Mouse (Mus musculus) CH12.LX (cell line): Measurements from ENCODE around the gene Fv1. TPM values are rescaled to one million over a fixed set of nuclear protein-coding genes. Genes with fewer than 3 reads are reported as not detected.

Source experiments
- DNase-seq: peaks from one replicate; pipeline ENCODE4 v3.0.0-alpha.2; 2013; ENCODE audit errors: extremely low read depth
- H3K27ac ChIP-seq: 2 replicates; pipeline ENCODE4 v1.5.1; 2012; ENCODE audit warnings: low read depth, mild to moderate bottlenecking, control low read depth, moderate library complexity; ENCODE audit not compliant: insufficient read depth
- H3K27me3 ChIP-seq: replicated peaks from 2 replicates; pipeline ENCODE3; 2012; ENCODE audit warnings: inconsistent platforms
- H3K36me3 ChIP-seq, 2 experiments: replicated peaks in 1 of 2; 2 replicates each; pipeline versions ENCODE3 to v1.6.1; 2012; ENCODE audit warnings: inconsistent platforms in 1 of 2, low read length in 1 of 2, mild to moderate bottlenecking in 1 of 2, mixed read lengths in 1 of 2, moderate library complexity in 1 of 2; ENCODE audit not compliant: control insufficient read depth in 1 of 2, insufficient read depth in 1 of 2
- H3K4me1 ChIP-seq, 2 experiments: 2 replicates each; pipeline ENCODE4 v1.6.1; 2012; ENCODE audit warnings: inconsistent platforms in 1 of 2, moderate library complexity in 1 of 2; ENCODE audit not compliant: insufficient read depth in 2 of 2, control insufficient read depth in 1 of 2
- H3K4me2 ChIP-seq: 2 replicates; pipeline ENCODE4 v1.6.1; 2012; ENCODE audit warnings: low read depth, mild to moderate bottlenecking, control low read depth; ENCODE audit not compliant: poor library complexity, insufficient read depth, severe bottlenecking
- H3K4me3 ChIP-seq, 3 experiments: fragments of 150-350 bp in 1 of 3; sonication (generic) in 1 of 3; replicated peaks in 1 of 3; 2 replicates each; pipeline versions ENCODE3 to v1.5.1; 2011 to 2012; ENCODE audit warnings: low read depth in 2 of 3, low read length in 2 of 3, mild to moderate bottlenecking in 2 of 3, moderate library complexity in 2 of 3, control low read depth in 1 of 3, improper control_type of control experiment in 1 of 3, inconsistent platforms in 1 of 3, mixed read lengths in 1 of 3; ENCODE audit not compliant: poor library complexity in 1 of 3
- H3K79me2 ChIP-seq: replicated peaks from 2 replicates; pipeline ENCODE4 v1.6.1; 2012; ENCODE audit warnings: mild to moderate bottlenecking, moderate library complexity; ENCODE audit not compliant: control insufficient read depth, poor library complexity, insufficient read depth, severe bottlenecking; ENCODE audit errors: extremely low read depth
- H3K9ac ChIP-seq: 2 replicates; pipeline ENCODE4 v1.6.1; 2012; ENCODE audit warnings: low read depth, mild to moderate bottlenecking, control low read depth, moderate library complexity; ENCODE audit not compliant: insufficient read depth
- H3K9me3 ChIP-seq: replicated peaks from 2 replicates; pipeline ENCODE3; 2012; ENCODE audit warnings: low read length, inconsistent platforms, mixed read lengths
- BHLHE40 ChIP-seq: IDR thresholded peaks from 2 replicates; pipeline ENCODE4 v1.6.1; 2011; ENCODE audit warnings: mild to moderate bottlenecking, low read depth, low read length, improper control_type of control experiment
- CHD1 ChIP-seq: IDR thresholded peaks from 2 replicates; pipeline ENCODE4 v1.6.1; 2012; ENCODE audit warnings: low read depth, low read length, improper control_type of control experiment, inconsistent platforms
- CHD2 ChIP-seq: IDR thresholded peaks from 2 replicates; pipeline ENCODE4 v1.6.1; 2011; ENCODE audit warnings: low read length, improper control_type of control experiment
- CTCF ChIP-seq, 2 experiments: IDR thresholded peaks in 1 of 2; conservative IDR thresholded peaks in 1 of 2; 2 replicates each; pipeline ENCODE4 v1.5.1; 2011 to 2012; ENCODE audit warnings: low read depth in 2 of 2, low read length in 2 of 2, improper control_type of control experiment in 1 of 2, inconsistent platforms in 1 of 2, mild to moderate bottlenecking in 1 of 2, moderate library complexity in 1 of 2
- ELF1 ChIP-seq: IDR thresholded peaks from 2 replicates; pipeline ENCODE4 v1.6.1; 2014; ENCODE audit warnings: low read depth, mild to moderate bottlenecking, inconsistent platforms, low read length, improper control_type of control experiment
- ETS1 ChIP-seq: conservative IDR thresholded peaks from 2 replicates; pipeline ENCODE4 v1.6.1; 2012; ENCODE audit warnings: low read depth, mild to moderate bottlenecking, inconsistent platforms, low read length, improper control_type of control experiment, moderate library complexity
- HCFC1 ChIP-seq: IDR thresholded peaks from 2 replicates; pipeline ENCODE4 v1.6.1; 2012; ENCODE audit warnings: low read depth, mild to moderate bottlenecking, inconsistent platforms, low read length, improper control_type of control experiment
- JUN ChIP-seq: IDR thresholded peaks from 2 replicates; pipeline ENCODE4 v1.6.1; 2011; ENCODE audit warnings: low read depth, mild to moderate bottlenecking, low read length, improper control_type of control experiment, moderate library complexity; ENCODE audit not compliant: insufficient read depth
- JUND ChIP-seq: conservative IDR thresholded peaks from 2 replicates; pipeline ENCODE4 v1.6.1; 2011; ENCODE audit warnings: low read depth, low read length, improper control_type of control experiment
- MAX ChIP-seq: IDR thresholded peaks from 2 replicates; pipeline ENCODE4 v1.6.1; 2011; ENCODE audit warnings: low read length, improper control_type of control experiment
- MAZ ChIP-seq: IDR thresholded peaks from 2 replicates; pipeline ENCODE4 v1.6.1; 2012; ENCODE audit warnings: low read depth, mild to moderate bottlenecking, inconsistent platforms, low read length, improper control_type of control experiment, moderate library complexity
- MEF2A ChIP-seq: IDR thresholded peaks from 2 replicates; pipeline ENCODE4 v1.6.1; 2014; ENCODE audit warnings: low read depth, mild to moderate bottlenecking, inconsistent platforms, low read length, improper control_type of control experiment, borderline replicate concordance
- NELFE ChIP-seq: IDR thresholded peaks from 2 replicates; pipeline ENCODE4 v1.6.1; 2011; ENCODE audit warnings: low read depth, low read length, improper control_type of control experiment
- NRF1 ChIP-seq: IDR thresholded peaks from 2 replicates; pipeline ENCODE4 v1.6.1; 2014; ENCODE audit warnings: low read depth, mild to moderate bottlenecking, inconsistent platforms, low read length, improper control_type of control experiment, moderate library complexity
- POLR2AphosphoS2 ChIP-seq: IDR thresholded peaks from 2 replicates; pipeline ENCODE4 v1.6.1; 2011; ENCODE audit warnings: low read depth, low read length, improper control_type of control experiment
- SMC3 ChIP-seq: IDR thresholded peaks from 2 replicates; pipeline ENCODE4 v1.6.1; 2011; ENCODE audit warnings: low read depth, low read length, improper control_type of control experiment
- TBP ChIP-seq: conservative IDR thresholded peaks from 2 replicates; pipeline ENCODE4 v1.6.1; 2011; ENCODE audit warnings: low read depth, low read length, improper control_type of control experiment
- UBTF ChIP-seq: IDR thresholded peaks from 2 replicates; pipeline ENCODE4 v1.6.1; 2012; ENCODE audit warnings: low read depth, mild to moderate bottlenecking, inconsistent platforms, low read length, improper control_type of control experiment, moderate library complexity
- USF1 ChIP-seq: IDR thresholded peaks from 2 replicates; pipeline ENCODE4 v1.6.1; 2014; ENCODE audit warnings: low read depth, mild to moderate bottlenecking, inconsistent platforms, low read length, improper control_type of control experiment
- ZC3H11A ChIP-seq: IDR thresholded peaks from 2 replicates; pipeline ENCODE4 v1.6.1; 2012; ENCODE audit warnings: low read depth, mild to moderate bottlenecking, inconsistent platforms, low read length, improper control_type of control experiment
- ZKSCAN1 ChIP-seq: IDR thresholded peaks from 2 replicates; pipeline ENCODE4 v1.6.1; 2012; ENCODE audit warnings: low read depth, inconsistent platforms, low read length, improper control_type of control experiment, borderline replicate concordance
- ZNF384 ChIP-seq: IDR thresholded peaks from 2 replicates; pipeline ENCODE4 v1.6.1; 2012; ENCODE audit warnings: low read depth, low read length, improper control_type of control experiment, inconsistent platforms
- dilution Hi-C: fragments of 300-500 bp; cut with MboI; formaldehyde crosslinking; loops from 2 replicates; pipeline ENCODE4 v1.14.3; 2020; ENCODE audit warnings: low sequenced_read_pairs; ENCODE audit not compliant: extremely low pct_unique_long_range_greater_than_20kb, extremely low pct_ligation_motif_present
- in situ Hi-C: fragments of 300-500 bp; cut with MboI; formaldehyde crosslinking; loops from 3 replicates; pipeline ENCODE4 v1.14.3; 2019; ENCODE audit warnings: low sequenced_read_pairs, low pct_ligation_motif_present, low pct_unique_long_range_greater_than_20kb, mixed read lengths
- polyA plus RNA-seq: library from polyadenylated mRNA; unstranded; fragments of >175 nt; gene quantifications from 2 replicates; pipeline ENCODE4 v1.2.1, GENCODE M21; 2012; ENCODE audit warnings: low read depth; ENCODE audit not compliant: insufficient read length
- total RNA-seq, 2 experiments: library from RNA; depleted of rRNA; stranded (reverse); fragments of 300-350 nt in 1 of 2; fragments of >200 nt in 1 of 2; gene quantifications; 2 replicates each; pipeline ENCODE4 v1.2.3; 2012 to 2014

Gene Fv1
- total and polyA plus RNA-seq, 3 experiments: 2.1 to 4.0 (median 3.0) TPM

DNA sequence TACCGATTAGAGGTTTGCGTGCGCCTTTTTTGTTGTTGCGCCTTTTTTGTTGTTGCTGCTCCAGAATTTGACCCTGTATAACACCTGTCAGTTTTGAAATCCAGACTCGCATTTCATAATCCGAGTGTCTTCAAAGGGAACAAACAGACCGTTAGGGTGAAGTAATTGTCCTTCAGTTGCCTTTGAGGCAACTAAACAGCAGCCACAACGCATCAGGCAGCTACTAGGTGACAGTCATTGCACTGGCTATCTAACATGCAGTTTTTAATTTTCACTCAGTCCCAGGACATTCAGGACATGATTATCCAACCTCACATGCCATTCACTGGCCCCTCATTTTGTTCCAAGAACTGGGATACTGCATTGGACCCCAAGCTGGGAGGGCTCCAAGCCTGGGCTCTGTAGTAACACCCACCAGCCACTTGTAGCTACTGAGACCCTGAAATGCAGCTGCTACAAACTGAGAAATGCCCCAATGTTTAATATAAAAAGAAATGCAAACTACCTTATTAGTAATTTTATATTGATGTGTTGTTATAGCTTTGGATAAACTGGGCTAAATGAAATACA is 36.4 kb downstream of the Fv1 start:
- peak overlapping the region; percentile 92; the same call in 1 of the 2 replicates for H3K9ac ChIP-seq
- in situ Hi-C loops: no loop called here
- H3K9me3 ChIP-seq: no peaks in the 10 kb centered on the region
- no peak for TF ChIP-seq CHD2
- TF ChIP-seq NELFE: no peak
- TF ChIP-seq JUN: no peak
- TF ChIP-seq ELF1: no peak
- no peak for TF ChIP-seq UBTF
- TF ChIP-seq ETS1: no peak
- no peak for TF ChIP-seq ZC3H11A
- TF ChIP-seq TBP: no peak
- TF ChIP-seq ZKSCAN1: no peak
- no peak for TF ChIP-seq CTCF (conservative IDR thresholded peaks at IDR 0.05 in 1 of 2, IDR thresholded peaks at IDR 0.05 in 1 of 2; ENCODE audit: low read depth in 2 of 2, low read length in 2 of 2)
- TF ChIP-seq SMC3: no peak
- no peak for TF ChIP-seq CHD1
- no peak for TF ChIP-seq ZNF384
- DNase-seq: no peak
- H3K36me3 ChIP-seq: peaks cover 12 to 31% of the 10 kb centered on the region in 2 experiments
- peak overlapping the region; percentile 40 to 95 (median 46) for H3K4me3 ChIP-seq
- dilution Hi-C loops: no loop called here
- H3K27ac ChIP-seq: no peak overlapping the region
- peaks cover 4% of the 10 kb centered on the region; the same call in 1 of the 2 replicates for H3K79me2 ChIP-seq
- H3K4me1 ChIP-seq: peaks cover 10 to 15% of the 10 kb centered on the region in 2 experiments
- H3K27me3 ChIP-seq: peaks cover 8% of the 10 kb centered on the region
- H3K4me2 ChIP-seq: peak overlapping the region; percentile 63

- dilution Hi-C loops (no loop called here), in situ Hi-C loops (no loop called here)
- peaks cover 6 to 20% of the 10 kb centered on the region in 2 experiments for H3K36me3 ChIP-seq
- H3K27me3 ChIP-seq: peaks cover 12% of the 10 kb centered on the region
- TF ChIP-seq NELFE (no peak), POLR2AphosphoS2 (no peak), MAZ (no peak), USF1 (no peak), SMC3 (no peak), MEF2A (no peak), ZKSCAN1 (no peak), HCFC1 (no peak), JUND (no peak), BHLHE40 (no peak), MAX (no peak), NRF1 (no peak), ZNF384 (no peak)
- TF ChIP-seq, all 38 proteins: peak for 0
- no peak overlapping the region for H3K27ac ChIP-seq
- H3K79me2 ChIP-seq: peaks cover 4% of the 10 kb centered on the region; the same call in 1 of the 2 replicates
- H3K4me2 ChIP-seq: no peak overlapping the region
- peaks cover 10 to 15% of the 10 kb centered on the region in 2 experiments for H3K4me1 ChIP-seq
- H3K4me3 ChIP-seq: no peak overlapping the region
- H3K9me3 ChIP-seq: no peaks in the 10 kb centered on the region
- no peak overlapping the region for H3K9ac ChIP-seq
- DNase-seq: no peak
These were observed 37.5 kb downstream of the Fv1 start for GRCm38 (mm10) chr4:147906230-147906629.
